Mouse (Mus musculus) right cerebral cortex, postnatal 14 days (tissue): ENCODE results near the gene Cbln3.

Experiments
- DNase-seq: peaks from one replicate; pipeline ENCODE4 v3.0.0; 2022

Cbln3 gene

DNA sequence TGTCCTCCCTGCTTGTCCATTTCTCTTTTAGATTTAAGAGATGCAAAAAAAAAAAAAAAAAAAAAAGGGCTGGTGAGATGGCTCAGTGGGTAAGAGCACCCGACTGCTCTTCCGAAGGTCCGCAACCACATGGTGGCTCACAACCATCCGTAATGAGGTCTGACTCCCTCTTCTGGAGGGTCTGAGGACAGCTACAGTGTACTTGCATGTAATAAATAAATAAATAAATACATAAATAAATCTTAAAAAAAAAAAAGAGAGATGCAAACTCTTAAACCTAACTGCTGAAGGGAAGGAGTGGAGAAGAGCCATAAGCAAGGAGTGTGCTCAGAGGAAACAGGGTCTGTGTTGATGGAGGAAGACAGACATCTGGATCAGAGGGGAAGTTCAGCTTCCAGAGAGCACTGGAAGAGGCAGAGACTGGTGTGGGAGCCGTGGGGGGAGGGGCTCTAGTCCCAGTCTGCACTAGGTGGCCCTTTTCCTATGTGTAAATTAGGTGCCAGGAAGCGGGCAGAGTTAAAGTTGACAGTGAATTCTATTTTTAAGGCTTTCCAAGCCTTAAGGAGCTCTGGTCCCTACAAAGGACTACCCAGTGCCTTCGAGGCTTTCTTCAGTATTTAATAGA, 5.8 kb downstream of the Cbln3 start:
- no peak for DNase-seq

GRCm38 (mm10) chr14:55877469-55878315, 6.5 kb downstream of the Cbln3 start:
- no peak for DNase-seq

GRCm38 (mm10) chr14:55873714-55874683, 10.2 kb downstream of the Cbln3 start:
- peak; percentile 63 for DNase-seq

- DNase-seq: no peak
Measured at GRCm38 (mm10) chr14:55873242-55873713, 10.9 kb downstream of the Cbln3 start.

- no peak for DNase-seq
Measured at GRCm38 (mm10) chr14:55872551-55872950, 11.6 kb downstream of the Cbln3 start.

DNA sequence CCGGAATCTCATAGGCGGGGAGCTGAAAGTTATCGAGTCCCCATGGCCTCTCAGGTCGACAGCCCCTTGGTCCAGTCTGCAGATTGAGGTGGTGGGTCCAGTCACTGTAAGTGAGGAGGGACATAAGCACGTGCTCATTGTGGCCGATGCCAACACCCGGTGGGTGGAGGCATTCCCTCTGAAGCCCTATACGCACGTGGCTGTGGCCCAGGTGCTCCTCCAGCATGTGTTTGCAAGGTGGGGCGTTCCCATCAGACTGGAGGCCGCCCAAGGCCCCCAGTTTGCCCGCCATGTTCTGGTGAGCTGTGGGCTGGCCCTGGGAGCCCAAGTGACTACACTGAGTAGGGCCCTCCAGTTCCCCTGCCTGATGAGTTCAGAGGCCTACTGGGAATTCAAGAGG, 12.2 kb downstream of the Cbln3 start:
- DNase-seq: no peak

GRCm38 (mm10) chr14:55869538-55869937, 14.7 kb downstream of the Cbln3 start:
- DNase-seq: no peak

DNA sequence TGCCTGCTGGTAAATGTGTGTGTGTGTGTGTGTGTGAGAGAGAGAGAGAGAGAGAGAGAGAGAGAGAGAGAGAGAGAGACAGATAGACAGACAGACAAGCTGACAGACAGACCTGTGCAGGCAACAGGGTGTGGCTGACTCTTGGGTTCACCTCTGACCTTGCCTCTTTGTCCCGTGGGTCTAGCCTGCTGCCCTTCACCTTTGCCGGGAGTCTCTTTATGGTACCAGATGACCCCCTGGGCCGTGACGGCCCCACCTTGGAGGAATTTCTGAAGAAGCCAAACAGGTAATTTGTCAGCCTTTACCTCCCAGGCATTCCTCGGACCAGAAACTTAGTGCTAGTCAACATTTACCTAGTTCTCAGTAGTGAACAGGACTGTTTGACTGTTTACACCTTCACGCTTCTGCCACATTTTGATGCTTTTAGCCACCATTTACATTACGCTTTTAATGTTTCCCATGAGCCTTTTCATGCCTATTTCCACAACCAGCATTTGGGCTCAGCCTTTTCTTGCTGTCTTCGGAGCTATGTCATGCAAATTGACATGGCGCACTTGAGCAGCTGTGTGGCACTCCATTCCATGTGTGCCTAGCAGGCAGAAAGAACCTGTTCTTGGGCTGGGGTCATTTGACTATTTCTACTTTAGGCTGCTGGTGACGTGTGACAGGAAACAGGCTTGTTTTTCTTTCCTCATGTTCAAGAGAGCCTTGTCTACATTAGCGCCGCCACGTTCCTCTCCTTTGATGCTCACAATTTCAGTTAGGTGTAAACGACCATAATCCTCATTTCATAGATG, 15.8 kb downstream of the Cbln3 start:
- DNase-seq: no peak

DNA sequence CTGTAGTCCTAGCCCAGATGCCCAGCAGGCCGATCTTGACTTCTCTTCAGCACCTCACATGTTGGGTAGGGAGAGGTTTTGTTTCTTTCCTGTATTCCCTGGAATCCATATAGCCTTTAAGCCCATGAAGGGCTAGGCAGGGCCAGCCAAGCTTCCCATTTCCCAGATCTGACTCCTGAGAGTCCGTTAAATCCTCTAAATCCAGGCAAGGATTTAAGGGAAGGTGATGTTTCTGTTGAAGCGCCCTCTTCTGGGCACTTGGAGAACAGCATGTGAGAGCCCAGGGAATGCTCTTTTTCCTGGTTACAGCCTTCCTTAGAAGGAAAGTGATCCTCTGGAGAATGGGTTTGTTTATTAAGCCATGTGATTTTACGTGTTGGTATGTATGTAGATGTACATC, 17.2 kb downstream of the Cbln3 start:
- peak; percentile 52 for DNase-seq

GRCm38 (mm10) chr14:55863773-55864172, 20.4 kb downstream of the Cbln3 start:
- peak; percentile 61 for DNase-seq

DNA sequence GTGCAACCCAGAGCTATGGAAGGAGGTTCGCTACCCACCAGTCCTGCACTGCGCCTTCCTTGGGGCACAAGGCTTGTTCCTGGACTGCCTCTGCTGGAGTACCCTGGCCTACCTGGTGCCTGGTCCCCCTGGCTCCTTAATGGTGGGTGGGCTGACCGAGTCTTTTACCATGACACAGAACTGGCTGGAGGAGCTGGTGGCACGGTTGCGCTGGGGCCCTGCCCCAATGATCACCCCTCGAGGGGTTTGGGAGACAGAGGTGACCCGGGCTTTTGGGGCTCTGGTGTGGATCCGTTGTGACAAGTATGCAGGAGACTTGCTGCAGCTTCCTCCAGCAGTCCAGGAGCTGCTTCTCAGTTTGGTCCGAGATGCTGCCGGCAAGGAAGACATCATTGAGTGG, 21.2 kb downstream of the Cbln3 start:
- DNase-seq: no peak

DNA sequence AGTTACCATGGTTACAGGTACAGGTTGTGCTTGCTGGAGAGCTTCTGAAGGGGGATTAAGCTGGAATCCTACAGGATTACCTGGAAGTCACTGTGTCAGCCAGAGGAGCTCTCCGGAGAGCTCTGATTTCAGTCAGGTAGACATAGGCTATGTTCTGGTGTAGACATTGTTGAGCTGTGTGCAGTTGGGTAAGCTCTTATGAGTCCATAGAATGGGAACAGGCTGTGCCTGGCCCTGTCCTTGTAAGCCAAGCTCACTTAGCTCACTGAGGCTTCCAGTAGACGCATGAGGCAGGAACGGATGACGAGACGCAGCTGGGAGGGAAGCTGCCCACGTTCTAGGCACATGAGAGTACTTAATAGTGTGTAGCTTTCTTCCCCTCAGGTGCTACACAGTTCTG, 22.0 kb downstream of the Cbln3 start:
- DNase-seq: no peak

DNA sequence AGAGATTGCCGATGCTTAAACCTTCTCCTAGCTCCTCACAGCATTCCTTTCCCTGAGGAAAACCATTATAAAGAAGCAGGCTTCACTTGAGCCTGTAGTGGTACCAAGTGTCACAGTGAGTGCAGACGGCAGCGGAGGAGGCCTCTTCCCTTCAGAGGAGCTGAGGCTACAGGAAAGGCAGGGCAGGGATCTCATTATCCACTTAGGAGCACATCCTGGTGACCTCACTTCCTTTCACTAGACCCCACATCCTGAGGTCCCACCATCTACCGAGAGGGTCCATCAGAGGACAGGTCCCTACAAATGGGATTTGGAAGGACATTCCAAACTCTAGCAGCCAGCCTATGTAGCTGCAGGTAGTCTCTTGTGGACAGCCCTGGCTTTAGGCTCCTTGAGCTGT, 26.6 kb downstream of the Cbln3 start:
- DNase-seq: no peak

DNA sequence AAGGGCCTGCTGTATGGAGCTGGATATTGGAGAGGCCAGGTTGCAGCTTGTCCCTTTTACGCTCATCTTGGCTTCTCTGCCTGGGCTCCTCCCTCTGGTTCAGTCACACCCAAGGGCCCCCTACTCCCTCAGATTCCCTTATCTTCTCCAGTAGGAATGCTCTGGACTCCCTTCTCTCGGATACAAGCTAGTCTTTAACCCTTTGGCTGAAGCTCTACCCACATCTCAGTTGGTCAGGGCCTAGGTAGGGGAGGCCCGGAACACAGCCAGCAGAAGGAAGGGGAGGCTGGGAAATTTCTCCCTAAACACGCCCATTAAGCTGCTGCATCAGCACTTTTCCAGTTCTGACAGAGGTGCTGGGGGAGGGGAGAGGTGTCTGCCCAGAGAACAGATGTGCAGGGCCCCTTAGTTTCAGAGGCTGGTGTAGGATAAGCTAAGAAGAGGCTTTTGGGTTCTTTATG, 29.1 kb downstream of the Cbln3 start:
- DNase-seq: no peak

DNA sequence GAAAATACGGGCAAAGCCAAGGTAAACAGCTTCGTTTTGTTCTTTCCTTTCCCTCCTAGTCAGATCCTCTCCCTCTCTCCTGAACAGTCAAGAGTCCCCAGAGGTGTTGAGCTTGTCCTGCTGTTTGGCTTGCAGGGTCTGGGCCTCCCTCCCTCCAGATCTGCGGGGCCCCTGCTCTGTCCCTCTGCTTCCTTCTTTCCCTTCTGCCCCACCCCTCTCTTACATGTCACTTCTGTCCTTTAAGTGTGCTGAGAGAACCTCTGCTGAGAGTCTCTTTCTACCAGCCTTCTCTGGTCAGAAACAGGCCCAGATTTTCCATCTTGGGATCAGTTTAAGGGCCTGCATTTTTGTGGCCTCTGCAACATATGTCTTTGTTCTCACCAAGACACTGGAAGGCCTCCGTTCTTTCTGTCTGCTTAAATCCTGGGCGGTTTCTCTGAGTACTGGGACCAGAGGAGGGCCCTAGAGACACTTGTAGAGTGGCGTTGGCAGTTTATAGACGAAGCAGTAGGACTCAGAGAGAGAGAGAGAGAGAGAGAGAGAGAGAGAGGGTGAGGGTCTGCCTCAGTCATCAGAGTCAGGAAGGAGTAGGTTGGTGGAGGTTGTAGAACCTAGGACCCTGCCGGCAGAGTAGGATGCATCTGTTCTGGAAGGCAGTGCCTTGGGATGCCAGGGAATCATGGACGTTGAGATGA, 29.6 kb downstream of the Cbln3 start:
- DNase-seq: no peak

GRCm38 (mm10) chr14:55853621-55854285, 30.4 kb downstream of the Cbln3 start, which contains the start of gene Nynrin:
Gene Nynrin, plus strand, starts transcription at chr14:55854010.
- peak; percentile 47 for DNase-seq

DNA sequence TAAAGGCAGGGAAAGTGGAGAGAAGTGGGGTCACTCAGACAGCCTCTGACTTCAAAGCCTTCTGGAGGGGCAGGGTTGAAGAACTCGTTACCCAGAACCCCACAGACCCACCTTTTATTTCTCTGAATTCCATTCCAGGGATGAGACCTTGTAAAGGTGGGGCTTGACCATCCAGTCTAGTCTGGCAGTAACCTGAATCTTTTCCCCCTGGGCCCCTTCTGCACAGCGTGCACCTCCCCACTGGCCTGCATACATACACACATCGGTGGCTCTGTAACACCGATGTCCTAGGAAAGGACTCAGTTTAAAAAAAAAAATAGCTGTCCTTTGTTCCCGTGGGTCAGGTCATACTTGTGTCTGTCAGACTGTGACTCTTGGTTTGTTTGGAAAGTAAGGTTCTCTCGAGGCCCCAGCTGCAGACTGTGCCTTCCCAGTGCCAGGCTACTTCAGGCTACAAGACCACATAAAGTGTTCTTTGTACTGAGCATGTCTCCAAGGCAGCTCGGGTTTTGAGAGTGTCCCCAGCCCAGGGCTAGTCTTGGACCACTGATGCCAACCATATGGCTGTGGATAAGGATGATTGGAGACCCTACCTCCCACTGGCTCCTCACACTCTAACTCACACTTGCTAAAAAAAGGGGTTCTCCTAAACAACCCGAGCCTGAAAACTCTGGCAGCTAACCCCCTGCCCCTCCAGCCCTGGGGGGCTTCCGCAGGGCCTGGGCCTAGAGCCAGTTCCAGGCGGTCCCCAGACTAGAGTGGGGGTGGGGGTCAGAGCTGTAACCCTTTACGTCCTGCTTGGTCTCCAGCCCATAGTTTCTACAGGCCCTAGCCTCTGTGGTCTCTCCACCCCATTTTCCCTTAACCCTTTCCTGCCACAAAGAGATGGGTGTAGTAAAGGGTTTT, 31.3 kb downstream of the Cbln3 start:
- DNase-seq: no peak

- DNase-seq: no peak
Measured at GRCm38 (mm10) chr14:55850885-55851284, 33.3 kb downstream of the Cbln3 start.

DNA sequence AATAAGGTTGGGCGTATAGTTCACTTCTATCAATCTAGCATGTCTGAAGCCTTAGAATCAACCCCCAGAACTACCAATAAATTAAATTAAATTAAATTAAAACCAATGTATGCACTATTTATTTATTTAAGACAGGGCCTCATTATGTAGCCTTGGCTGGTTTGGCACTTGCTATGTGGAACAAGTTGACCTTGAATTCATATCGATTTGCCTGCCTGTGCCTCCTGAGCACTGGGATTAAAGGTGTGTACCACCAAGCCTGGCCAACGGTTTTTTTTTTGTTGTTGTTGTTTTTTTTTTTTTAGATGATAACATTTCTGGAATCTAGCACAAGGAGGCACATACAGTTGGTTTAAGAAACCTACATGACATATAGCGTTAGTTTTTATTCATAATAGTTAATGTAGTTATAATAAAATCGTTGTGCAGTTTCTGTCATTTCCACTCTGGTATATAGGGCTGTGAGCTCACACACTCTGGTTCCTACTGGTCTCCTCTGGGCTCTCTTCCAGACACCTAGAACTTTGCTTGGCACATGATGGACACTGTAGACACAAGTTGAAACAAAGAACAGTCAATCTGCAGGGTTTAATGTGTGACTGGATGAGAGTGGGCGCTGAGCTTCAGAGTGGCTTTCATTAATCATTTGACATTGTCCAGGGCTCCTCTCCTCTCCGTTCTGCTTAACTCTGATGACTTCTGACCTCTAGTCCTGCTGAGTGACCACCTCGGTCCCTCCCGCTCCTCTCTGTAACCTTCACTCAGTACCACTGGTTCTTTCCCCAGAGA, 38.5 kb downstream of the Cbln3 start:
- no peak for DNase-seq
